Mouse (Mus musculus) neural tube, embryonic 15.5 days (tissue): Measurements from ENCODE around the gene Plpp3. TPM values are rescaled to one million over a fixed set of nuclear protein-coding genes. Genes with fewer than 3 reads are reported as not detected.

ENCODE experiments used
- ATAC-seq: fragments of 200-750 bp; cut with Nextera tagmentation; 2 replicates; pipeline ENCODE4 v1.8.0; 2017; ENCODE audit warnings: mild to moderate bottlenecking, moderate TSS enrichment, moderate library complexity; ENCODE audit not compliant: low FRiP score
- H3K27ac ChIP-seq: fragments of 300-500 bp; sonication (generic); replicated peaks from 2 replicates; pipeline ENCODE4 v1.5.1; 2015; ENCODE audit warnings: mild to moderate bottlenecking, inconsistent platforms
- H3K27me3 ChIP-seq: fragments of 300-500 bp; sonication (generic); replicated peaks from 2 replicates; pipeline ENCODE4 v1.6.1; 2015; ENCODE audit warnings: inconsistent platforms
- H3K36me3 ChIP-seq: fragments of 300-500 bp; sonication (generic); 2 replicates; pipeline ENCODE4 v1.6.1; 2015; ENCODE audit warnings: inconsistent platforms
- H3K4me1 ChIP-seq: fragments of 300-500 bp; sonication (generic); 2 replicates; pipeline ENCODE4 v1.6.1; 2015; ENCODE audit warnings: inconsistent platforms
- H3K4me2 ChIP-seq: fragments of 300-500 bp; sonication (generic); 2 replicates; pipeline ENCODE4 v1.6.1; 2015; ENCODE audit warnings: inconsistent platforms, mild to moderate bottlenecking, moderate library complexity
- H3K4me3 ChIP-seq: fragments of 300-500 bp; sonication (generic); replicated peaks from 2 replicates; pipeline ENCODE4 v1.5.1; 2015; ENCODE audit warnings: mild to moderate bottlenecking, inconsistent platforms
- H3K9ac ChIP-seq: fragments of 300-500 bp; sonication (generic); replicated peaks from 2 replicates; pipeline ENCODE4 v1.6.1; 2015; ENCODE audit warnings: mild to moderate bottlenecking, inconsistent platforms
- H3K9me3 ChIP-seq: fragments of 300-500 bp; sonication (generic); replicated peaks from 2 replicates; pipeline ENCODE4 v1.6.1; 2016; ENCODE audit warnings: inconsistent platforms
- WGBS: fragments of 180-500 bp; shearing (Covaris S2); methylation state at CpG from one replicate; pipeline ENCODE4 v1.1.7; 2015; ENCODE audit warnings: mixed read lengths; 5-methylcytosine and 5-hydroxymethylcytosine counted together
- polyA plus RNA-seq: library from polyadenylated mRNA; unstranded; fragments of >200 nt; fragmentation: Nextera tagmentation; extraction: Ambion mirVana; gene quantifications from 2 replicates; pipeline ENCODE4 v1.2.1, GENCODE M21; 2015

The Plpp3 gene
- polyA plus RNA-seq, 1 experiment from 2014 or later, result 73.6 TPM

DNA sequence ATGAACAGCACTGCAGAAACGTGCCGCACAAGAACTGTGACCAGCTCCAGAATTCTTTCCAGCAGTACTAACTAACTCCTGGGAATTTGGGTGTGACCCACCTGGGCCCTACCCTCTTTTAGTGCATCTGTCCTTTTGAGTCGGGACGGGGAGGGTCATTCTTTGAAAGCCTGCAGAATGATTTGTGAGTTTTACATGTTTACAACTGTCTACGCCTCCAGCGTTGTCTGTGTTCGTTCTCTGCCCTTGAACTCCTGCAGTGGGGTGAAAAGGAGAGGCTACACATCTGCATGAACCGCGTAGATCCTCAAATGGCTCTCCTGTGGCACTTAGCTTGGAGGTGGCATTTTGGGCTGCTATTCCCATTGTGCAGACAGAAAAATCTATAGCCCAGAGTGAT is 39.0 kb downstream of the Plpp3 start:
- no peak for ATAC-seq
- Histone ChIP-seq H3K36me3 (no peaks in the 10 kb centered on the region), H3K9me3 (no peaks in the 10 kb centered on the region), H3K4me2 (no peak overlapping the region), H3K27ac (no peak overlapping the region), H3K27me3 (no peaks in the 10 kb centered on the region), H3K9ac (no peak overlapping the region), H3K4me3 (no peak overlapping the region), H3K4me1 (peaks cover 26% of the 10 kb centered on the region)
- WGBS, result 40% methylated on average over 9 of the region's 9 CpGs

- Histone ChIP-seq H3K4me2 (no peak overlapping the region), H3K9ac (no peak overlapping the region), H3K27ac (no peak overlapping the region), H3K9me3 (no peaks in the 10 kb centered on the region), H3K27me3 (no peaks in the 10 kb centered on the region), H3K36me3 (no peaks in the 10 kb centered on the region), H3K4me3 (no peak overlapping the region), H3K4me1 (peaks cover 21% of the 10 kb centered on the region)
- 74% methylated on average over 9 of the region's 9 CpGs for WGBS
- ATAC-seq, result no peak
Measured at GRCm38 (mm10) chr4:105196993-105197765, 40.0 kb downstream of the Plpp3 start.

DNA sequence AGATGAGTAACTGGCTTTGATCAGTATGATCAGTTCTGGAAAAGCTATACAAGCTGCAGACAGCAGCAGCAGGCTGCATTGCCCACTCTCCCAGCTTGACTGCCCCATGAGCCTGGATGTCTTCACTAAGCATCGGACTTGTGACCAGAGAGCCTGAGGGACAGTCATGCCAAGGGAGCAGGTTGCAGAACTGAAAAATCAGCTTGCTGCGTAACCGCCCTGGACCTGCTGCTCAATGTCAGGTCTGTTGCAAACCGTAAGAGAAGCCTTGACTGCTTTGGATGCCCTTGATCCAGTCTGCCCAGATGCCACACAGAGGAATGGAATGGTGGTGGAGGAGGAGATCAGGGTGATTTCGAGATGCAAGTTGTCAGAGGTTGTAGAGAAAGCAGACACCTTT is 41.5 kb downstream of the Plpp3 start:
- no peak overlapping the region for H3K9ac ChIP-seq
- ATAC-seq, result no peak
- H3K4me1 ChIP-seq, result peaks cover 21% of the 10 kb centered on the region
- WGBS, result 94% methylated on average over 5 of the region's 5 CpGs
- H3K27me3 ChIP-seq, result no peaks in the 10 kb centered on the region
- no peak overlapping the region for H3K4me2 ChIP-seq
- H3K36me3 ChIP-seq, result no peaks in the 10 kb centered on the region
- no peak overlapping the region for H3K4me3 ChIP-seq
- H3K9me3 ChIP-seq, result no peaks in the 10 kb centered on the region
- no peak overlapping the region for H3K27ac ChIP-seq

GRCm38 (mm10) chr4:105199345-105199744 is 42.2 kb downstream of the Plpp3 start:
- H3K9ac ChIP-seq, result no peak overlapping the region
- WGBS, result 74% methylated on average over 8 of the region's 8 CpGs
- peaks cover 26% of the 10 kb centered on the region for H3K4me1 ChIP-seq
- no peak overlapping the region for H3K27ac ChIP-seq
- H3K4me3 ChIP-seq, result no peak overlapping the region
- H3K36me3 ChIP-seq, result no peaks in the 10 kb centered on the region
- H3K27me3 ChIP-seq, result no peaks in the 10 kb centered on the region
- H3K9me3 ChIP-seq, result no peaks in the 10 kb centered on the region
- ATAC-seq, result no peak
- no peak overlapping the region for H3K4me2 ChIP-seq

DNA sequence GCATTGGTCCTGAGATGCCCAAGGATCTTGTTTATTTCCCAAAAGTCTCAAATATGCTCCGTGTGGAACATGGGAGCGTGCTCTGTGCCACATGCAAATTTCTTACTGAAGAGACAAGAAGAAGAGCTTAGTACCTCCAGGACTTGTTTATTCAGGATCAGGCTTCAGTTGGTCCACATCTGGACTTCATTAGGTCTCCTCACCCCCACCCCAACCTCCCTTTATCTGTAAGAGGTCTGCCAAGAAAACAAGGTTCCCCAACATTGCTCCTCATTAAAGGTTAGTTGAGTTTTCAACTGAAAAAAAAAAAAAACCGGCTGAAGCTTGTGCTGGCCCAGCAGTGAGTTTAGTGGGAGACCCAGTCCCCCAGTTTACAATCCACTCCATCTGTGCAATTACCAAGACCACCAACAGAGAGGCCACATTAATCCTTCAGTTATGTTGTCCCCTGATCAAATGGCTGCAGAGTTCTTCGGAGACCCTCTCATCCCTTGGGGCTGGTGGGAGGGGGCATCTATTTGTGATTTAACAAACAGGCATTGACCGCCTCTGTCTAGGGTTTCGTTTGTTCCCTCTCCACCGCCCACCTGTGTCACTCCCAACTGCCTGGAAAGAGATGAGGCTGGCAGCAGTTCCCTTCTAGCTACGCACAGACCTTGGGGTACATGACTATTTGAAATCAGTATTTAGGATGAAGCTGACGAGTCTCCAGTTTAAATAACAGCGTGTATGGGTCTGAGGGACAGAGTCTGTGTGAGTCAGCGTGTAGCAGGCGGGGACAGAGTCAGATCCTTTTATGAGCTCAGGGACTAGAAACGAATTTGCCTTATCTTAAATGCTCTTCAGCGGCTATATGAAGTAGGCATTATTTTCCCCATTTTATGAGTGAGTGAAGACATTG is 43.7 kb downstream of the Plpp3 start:
- peaks cover 34% of the 10 kb centered on the region for H3K4me1 ChIP-seq
- ATAC-seq, result no peak
- 34% methylated on average over 14 of the region's 14 CpGs for WGBS

DNA sequence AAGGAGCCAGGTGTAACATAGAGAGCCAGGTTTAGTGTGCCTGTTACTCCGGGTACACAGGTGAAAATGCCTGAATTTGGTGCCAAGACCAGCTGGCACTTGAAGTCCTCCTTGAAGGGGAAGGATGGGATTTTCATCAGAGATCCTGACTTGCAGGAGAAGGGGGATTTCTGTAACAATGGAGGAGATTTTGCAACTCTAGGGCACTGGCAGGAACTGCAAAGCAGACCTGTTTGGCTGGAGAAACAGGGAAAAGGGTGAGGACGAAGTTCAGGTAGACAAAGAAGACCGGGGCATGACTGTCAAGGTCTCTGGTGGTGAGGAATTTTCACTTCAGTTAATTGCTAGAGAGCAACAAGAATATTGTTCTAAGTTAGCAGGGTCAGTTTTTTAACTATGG is 45.3 kb downstream of the Plpp3 start:
- no peak overlapping the region for H3K9ac ChIP-seq
- H3K4me3 ChIP-seq, result no peak overlapping the region
- H3K36me3 ChIP-seq, result no peaks in the 10 kb centered on the region
- no peaks in the 10 kb centered on the region for H3K27me3 ChIP-seq
- no peak overlapping the region for H3K27ac ChIP-seq
- 95% methylated on average over 3 of the region's 3 CpGs for WGBS
- no peaks in the 10 kb centered on the region for H3K9me3 ChIP-seq
- H3K4me1 ChIP-seq, result peaks cover 42% of the 10 kb centered on the region
- ATAC-seq, result no peak
- no peak overlapping the region for H3K4me2 ChIP-seq

More for the DNA sequence above, 43.7 kb downstream of the Plpp3 start:
- H3K9me3 ChIP-seq, result no peaks in the 10 kb centered on the region
- no peak overlapping the region for H3K4me2 ChIP-seq
- H3K36me3 ChIP-seq, result no peaks in the 10 kb centered on the region
- no peak overlapping the region for H3K4me3 ChIP-seq
- H3K27me3 ChIP-seq, result no peaks in the 10 kb centered on the region
- no peak overlapping the region for H3K9ac ChIP-seq
- H3K27ac ChIP-seq, result no peak overlapping the region

DNA sequence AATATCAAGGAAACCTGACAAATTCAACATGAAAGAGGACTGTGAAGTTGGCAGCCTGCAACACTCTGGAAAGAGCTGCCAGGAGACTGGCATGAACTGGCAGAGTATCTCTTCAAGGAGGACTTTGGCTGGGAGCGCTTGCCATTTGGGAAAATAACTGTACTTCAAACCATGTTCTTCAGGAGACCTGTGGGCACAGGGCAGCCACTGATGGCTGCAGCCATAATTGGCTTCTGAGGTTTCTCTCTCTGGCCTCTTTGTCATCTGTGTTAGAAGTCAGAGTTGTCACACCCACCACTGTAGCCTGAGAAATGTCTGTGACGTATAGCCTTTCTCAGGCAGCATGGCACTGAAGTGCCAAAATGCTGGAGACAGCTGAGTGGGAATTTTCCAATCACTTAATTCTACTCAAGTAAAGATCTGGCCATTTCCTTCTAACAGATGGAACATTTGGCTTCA is 46.2 kb downstream of the Plpp3 start:
- H3K9me3 ChIP-seq, result no peaks in the 10 kb centered on the region

GRCm38 (mm10) chr4:105204071-105204470 is 46.9 kb downstream of the Plpp3 start:
- no peak overlapping the region for H3K4me3 ChIP-seq
- no peak for ATAC-seq
- peaks cover under 1% of the 10 kb centered on the region; the same call in 1 of the 2 replicates for H3K36me3 ChIP-seq
- H3K4me2 ChIP-seq, result no peak overlapping the region
- H3K9me3 ChIP-seq, result no peaks in the 10 kb centered on the region
- no peaks in the 10 kb centered on the region for H3K27me3 ChIP-seq
- H3K27ac ChIP-seq, result no peak overlapping the region
- 65% methylated on average over 9 of the region's 9 CpGs for WGBS
- no peak overlapping the region for H3K9ac ChIP-seq
- peaks cover 42% of the 10 kb centered on the region for H3K4me1 ChIP-seq

More for the DNA sequence above, 46.2 kb downstream of the Plpp3 start:
- 80% methylated on average over 2 of the region's 2 CpGs for WGBS
- Histone ChIP-seq H3K4me3 (no peak overlapping the region), H3K4me2 (no peak overlapping the region), H3K36me3 (no peaks in the 10 kb centered on the region), H3K9ac (no peak overlapping the region), H3K4me1 (peaks cover 42% of the 10 kb centered on the region), H3K27me3 (no peaks in the 10 kb centered on the region), H3K27ac (no peak overlapping the region)
- no peak for ATAC-seq

- ATAC-seq, result no peak
- Histone ChIP-seq H3K4me2 (peak overlapping the region; percentile 11; the same call in 1 of the 2 replicates), H3K9me3 (no peaks in the 10 kb centered on the region), H3K27ac (peak overlapping the region; percentile 37; the same call in 1 of the 2 replicates), H3K27me3 (no peaks in the 10 kb centered on the region), H3K9ac (no peak overlapping the region), H3K4me1 (peaks cover 42% of the 10 kb centered on the region), H3K4me3 (no peak overlapping the region), H3K36me3 (peaks cover 4% of the 10 kb centered on the region; the same call in 1 of the 2 replicates)
- WGBS, result 38% methylated on average over 15 of the region's 15 CpGs
Measured at GRCm38 (mm10) chr4:105205045-105205851, 48.1 kb downstream of the Plpp3 start.

GRCm38 (mm10) chr4:105206102-105206501 is 49.0 kb downstream of the Plpp3 start:
- H3K27ac ChIP-seq, result no peak overlapping the region
- H3K4me3 ChIP-seq, result no peak overlapping the region
- no peaks in the 10 kb centered on the region for H3K9me3 ChIP-seq
- H3K27me3 ChIP-seq, result no peaks in the 10 kb centered on the region
- no peak overlapping the region for H3K4me2 ChIP-seq
- no peak for ATAC-seq
- H3K36me3 ChIP-seq, result peaks cover 4% of the 10 kb centered on the region; the same call in 1 of the 2 replicates
- 84% methylated on average over 6 of the region's 6 CpGs for WGBS
- H3K4me1 ChIP-seq, result peaks cover 38% of the 10 kb centered on the region
- no peak overlapping the region for H3K9ac ChIP-seq

GRCm38 (mm10) chr4:105206995-105207394 is 49.8 kb downstream of the Plpp3 start:
- H3K27ac ChIP-seq, result no peak overlapping the region
- ATAC-seq, result no peak
- 43% methylated on average over 8 of the region's 8 CpGs for WGBS
- H3K9ac ChIP-seq, result no peak overlapping the region
- no peaks in the 10 kb centered on the region for H3K27me3 ChIP-seq
- peaks cover 4% of the 10 kb centered on the region; the same call in 1 of the 2 replicates for H3K36me3 ChIP-seq
- H3K4me3 ChIP-seq, result no peak overlapping the region
- no peaks in the 10 kb centered on the region for H3K9me3 ChIP-seq
- H3K4me1 ChIP-seq, result peaks cover 36% of the 10 kb centered on the region
- no peak overlapping the region for H3K4me2 ChIP-seq
